Mouse (Mus musculus): ENCODE data around the gene Nub1. TPM values are rescaled to one million over a fixed set of nuclear protein-coding genes. Genes with fewer than 3 reads are reported as not detected.

The Nub1 gene
- 54.0 TPM for polyA plus RNA-seq (2014; fragmentation: Illumina TruSeq; extraction: RNeasy Lipid Tissue Mini Kit (QIAGEN cat#74804); ENCODE audit: low read depth, low replicate concordance)

DNA sequence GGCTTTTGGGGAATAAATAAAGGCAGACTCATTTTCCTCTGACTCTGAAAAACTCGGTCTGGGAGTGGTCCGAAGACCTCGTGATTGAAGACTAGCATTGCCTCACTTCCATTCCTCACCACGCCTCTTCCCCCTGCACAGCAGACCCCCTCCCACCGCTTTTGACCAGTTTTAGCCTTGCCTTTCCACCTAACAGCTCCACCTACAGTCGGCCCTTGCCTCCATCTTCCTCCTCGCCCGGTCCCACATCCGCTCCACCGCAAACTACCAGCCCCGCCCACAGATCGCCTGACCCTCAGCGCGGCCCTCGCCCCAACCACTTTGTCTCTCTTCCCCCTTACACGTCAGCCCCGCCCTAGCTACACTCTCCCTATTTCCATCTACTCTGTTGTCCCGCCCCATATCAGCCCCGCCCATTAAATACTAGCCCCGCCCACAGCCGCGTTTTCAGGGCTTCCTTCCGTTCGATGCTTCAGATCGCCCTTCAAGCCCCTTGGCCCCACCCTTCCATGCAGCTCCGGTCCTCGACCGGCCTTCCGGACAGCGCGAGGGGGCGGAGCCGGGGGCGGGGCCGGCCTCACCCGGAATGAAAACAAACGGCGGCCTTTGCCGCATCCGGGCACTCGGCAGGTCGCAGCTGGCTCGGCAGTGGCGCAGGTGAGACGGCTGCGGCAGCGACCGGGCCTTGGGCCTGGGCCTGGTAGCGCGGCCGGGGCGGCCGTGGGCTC is at the start of gene Nub1:
Nub1 (plus strand) TSS at position 167 of the 728 bp plus-strand sequence.

DNA sequence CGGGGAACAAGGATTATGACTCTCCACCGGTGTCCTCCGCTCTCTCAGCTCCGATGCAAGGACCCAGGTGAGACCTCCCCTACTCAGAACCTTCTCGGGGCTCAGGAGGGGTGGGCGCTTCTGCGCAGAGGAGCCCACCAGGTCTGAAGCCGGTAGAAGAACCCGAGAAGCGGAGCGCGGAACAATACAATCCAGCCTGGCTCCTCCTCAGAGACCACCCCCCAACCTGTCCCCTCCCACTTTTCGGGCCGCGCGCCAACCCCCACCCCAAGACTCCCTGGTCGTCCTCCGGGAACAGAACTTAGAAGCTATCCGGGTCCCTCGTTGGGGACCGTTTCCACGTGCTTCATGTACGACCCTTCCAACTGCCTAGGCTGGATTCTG is 45.1 kb downstream of the Nub1 start, which contains the start of gene Wdr86:
Wdr86 (minus strand) TSS at position 240 of the 384 bp plus-strand sequence.

DNA sequence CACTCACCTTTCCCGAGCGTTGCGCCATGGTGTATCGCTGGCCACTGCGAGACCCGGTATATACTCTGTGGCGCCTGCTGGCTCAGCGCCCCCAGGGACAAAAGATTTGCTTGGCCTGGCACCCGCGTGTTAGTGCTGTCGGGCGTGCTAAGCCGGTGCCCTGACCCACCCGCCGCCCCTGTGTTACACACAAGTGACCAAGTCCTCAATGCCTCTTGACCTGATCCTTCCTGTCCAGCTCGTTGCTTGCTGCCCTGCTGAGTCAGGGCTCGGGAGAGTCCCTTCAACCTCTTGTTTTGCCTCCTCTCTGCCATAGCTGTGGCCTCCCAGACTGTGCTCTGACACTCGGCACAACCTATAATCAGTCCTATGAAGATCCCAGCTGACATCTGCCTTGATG is 72.5 kb downstream of the Nub1 start, which contains the start of gene Crygn:
Crygn (minus strand) TSS at position 193 of the 400 bp plus-strand sequence.

Other genes starting within 250 kb of the Nub1 start
- gene Fastk, start 240.2 kb upstream of the Nub1 start, polyA plus RNA-seq (2014; fragmentation: Illumina TruSeq; extraction: RNeasy Lipid Tissue Mini Kit (QIAGEN cat#74804); ENCODE audit: low read depth, low replicate concordance), result 58.6 TPM
- gene Tmub1, start 237.7 kb upstream of the Nub1 start, polyA plus RNA-seq (2014; fragmentation: Illumina TruSeq; extraction: RNeasy Lipid Tissue Mini Kit (QIAGEN cat#74804); ENCODE audit: low read depth, low replicate concordance), result 23.1 TPM
- gene Agap3, start 233.4 kb upstream of the Nub1 start, polyA plus RNA-seq (2014; fragmentation: Illumina TruSeq; extraction: RNeasy Lipid Tissue Mini Kit (QIAGEN cat#74804); ENCODE audit: low read depth, low replicate concordance), result 51.5 TPM
- gene Gbx1, start 158.3 kb upstream of the Nub1 start, polyA plus RNA-seq (2014; fragmentation: Illumina TruSeq; extraction: RNeasy Lipid Tissue Mini Kit (QIAGEN cat#74804); ENCODE audit: low read depth, low replicate concordance), result not detected
- gene Asb10, start 144.6 kb upstream of the Nub1 start, polyA plus RNA-seq (2014; fragmentation: Illumina TruSeq; extraction: RNeasy Lipid Tissue Mini Kit (QIAGEN cat#74804); ENCODE audit: low read depth, low replicate concordance), result 0.91 TPM
- gene 4931409K22Rik, start 128.7 kb upstream of the Nub1 start, polyA plus RNA-seq (2014; fragmentation: Illumina TruSeq; extraction: RNeasy Lipid Tissue Mini Kit (QIAGEN cat#74804); ENCODE audit: low read depth, low replicate concordance), result 1.3 TPM
- 38.6 TPM for gene Abcf2, start 108.1 kb upstream of the Nub1 start, polyA plus RNA-seq (2014; fragmentation: Illumina TruSeq; extraction: RNeasy Lipid Tissue Mini Kit (QIAGEN cat#74804); ENCODE audit: low read depth, low replicate concordance)
- gene Chpf2, start 98.8 kb upstream of the Nub1 start, polyA plus RNA-seq (2014; fragmentation: Illumina TruSeq; extraction: RNeasy Lipid Tissue Mini Kit (QIAGEN cat#74804); ENCODE audit: low read depth, low replicate concordance), result 41.2 TPM
- gene Smarcd3, start 61.1 kb upstream of the Nub1 start, polyA plus RNA-seq (2014; fragmentation: Illumina TruSeq; extraction: RNeasy Lipid Tissue Mini Kit (QIAGEN cat#74804); ENCODE audit: low read depth, low replicate concordance), result 180 TPM
- gene Wdr86, start 45.2 kb downstream of the Nub1 start, polyA plus RNA-seq (2014; fragmentation: Illumina TruSeq; extraction: RNeasy Lipid Tissue Mini Kit (QIAGEN cat#74804); ENCODE audit: low read depth, low replicate concordance), result 0.34 TPM
- gene Crygn, start 72.5 kb downstream of the Nub1 start, polyA plus RNA-seq (2014; fragmentation: Illumina TruSeq; extraction: RNeasy Lipid Tissue Mini Kit (QIAGEN cat#74804); ENCODE audit: low read depth, low replicate concordance), result 1.5 TPM
- 97.1 TPM for gene Rheb, start 157.1 kb downstream of the Nub1 start, polyA plus RNA-seq (2014; fragmentation: Illumina TruSeq; extraction: RNeasy Lipid Tissue Mini Kit (QIAGEN cat#74804); ENCODE audit: low read depth, low replicate concordance)